Mouse (Mus musculus) testis, adult 2 months (tissue): ENCODE data around the gene Rab11a. TPM values are rescaled to one million over a fixed set of nuclear protein-coding genes. Genes with fewer than 3 reads are reported as not detected.
"Not testable (repeated sequence)": the region's sequence is repeated elsewhere in the genome, so short reads cannot be mapped to it uniquely, and the experiment has no call there.

ENCODE experiments used
- H3K27ac ChIP-seq: fragments of 200-500 bp; 2 replicates; pipeline ENCODE4 v1.5.1; 2012; ENCODE audit warnings: low read depth, low read length; ENCODE audit not compliant: control insufficient read depth, insufficient read depth
- H3K27me3 ChIP-seq: fragments of 200-500 bp; 2 replicates; pipeline ENCODE4 v1.6.1; 2012; ENCODE audit warnings: mild to moderate bottlenecking, low read length, moderate library complexity; ENCODE audit not compliant: control insufficient read depth, insufficient read depth
- H3K36me3 ChIP-seq: fragments of 200-500 bp; 2 replicates; pipeline ENCODE4 v1.6.1; 2012; ENCODE audit warnings: mild to moderate bottlenecking, low read length; ENCODE audit not compliant: control insufficient read depth, insufficient read depth
- H3K4me1 ChIP-seq: fragments of 200-500 bp; 2 replicates; pipeline ENCODE4 v1.6.1; 2012; ENCODE audit warnings: low read length; ENCODE audit not compliant: control insufficient read depth, insufficient read depth
- H3K4me3 ChIP-seq: fragments of 200-500 bp; 2 replicates; pipeline ENCODE4 v1.5.1; 2012; ENCODE audit warnings: low read depth, mild to moderate bottlenecking, low read length, moderate library complexity, mixed read lengths; ENCODE audit not compliant: control insufficient read depth
- CTCF ChIP-seq: fragments of 200-500 bp; IDR thresholded peaks from 2 replicates; pipeline ENCODE4 v1.5.1; 2012; ENCODE audit warnings: low read depth, mild to moderate bottlenecking, inconsistent platforms, low read length, moderate library complexity; ENCODE audit not compliant: control insufficient read depth, insufficient read depth, insufficient replicate concordance
- POLR2A ChIP-seq: fragments of 200-500 bp; IDR thresholded peaks from 2 replicates; pipeline ENCODE4 v1.6.1; 2012; ENCODE audit warnings: low read depth, mild to moderate bottlenecking, inconsistent platforms, low read length, moderate library complexity; ENCODE audit not compliant: control insufficient read depth
- polyA plus RNA-seq: library from polyadenylated mRNA; depleted of rRNA; stranded (reverse); fragments of >200 nt; gene quantifications from 2 replicates; pipeline ENCODE4 v1.2.3, GENCODE M21; 2012

The Rab11a gene
- polyA plus RNA-seq, 1 experiment, result 127 TPM

DNA sequence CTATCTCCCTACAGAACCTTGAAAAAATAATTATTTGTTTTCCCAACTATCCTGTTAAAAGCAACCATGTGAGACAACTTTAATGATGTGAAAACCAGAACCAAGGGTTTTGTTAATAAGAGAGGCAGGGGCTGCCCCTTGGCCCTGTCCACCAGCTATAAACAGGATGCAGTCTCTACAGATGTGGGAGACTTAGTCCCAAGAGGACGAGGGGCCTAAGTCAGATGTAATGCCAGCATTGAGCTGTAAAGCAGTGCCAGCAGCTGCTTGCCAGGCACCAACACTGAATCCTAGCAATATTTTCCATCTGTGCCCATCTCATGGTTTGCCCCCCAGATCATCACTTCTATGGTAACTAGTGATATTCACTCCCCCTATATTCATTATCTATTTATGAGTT is 4.9 kb upstream of the Rab11a start:
- no peak overlapping the region for H3K27ac ChIP-seq
- H3K36me3 ChIP-seq, result no peaks in the 10 kb centered on the region
- TF ChIP-seq CTCF (no peak), POLR2A (no peak)
- H3K4me3 ChIP-seq, result no peak overlapping the region
- H3K27me3 ChIP-seq, result no peaks in the 10 kb centered on the region
- no peaks in the 10 kb centered on the region for H3K4me1 ChIP-seq

GRCm38 (mm10) chr9:64739001-64739400 is 1.4 kb upstream of the Rab11a start:
- no peak overlapping the region for H3K4me3 ChIP-seq
- TF ChIP-seq POLR2A (no peak), CTCF (no peak)
- no peaks in the 10 kb centered on the region for H3K27me3 ChIP-seq
- H3K27ac ChIP-seq, result peak overlapping the region; percentile 15; the same call in 1 of the 2 replicates
- no peaks in the 10 kb centered on the region for H3K36me3 ChIP-seq
- no peaks in the 10 kb centered on the region; the same call in 1 of the 2 replicates for H3K4me1 ChIP-seq

- TF ChIP-seq POLR2A (no peak), CTCF (0 out of 2 replicates have a peak, but pooled peaks have one; percentile 1)
- Histone ChIP-seq H3K4me3 (peak overlapping the region; percentile 96), H3K27me3 (no peaks in the 10 kb centered on the region), H3K4me1 (no peaks in the 10 kb centered on the region; the same call in 1 of the 2 replicates), H3K27ac (peak overlapping the region; percentile 91), H3K36me3 (no peaks in the 10 kb centered on the region)
These were observed 736 bp downstream of the Rab11a start for GRCm38 (mm10) chr9:64736639-64737405.

- Histone ChIP-seq H3K36me3 (no peaks in the 10 kb centered on the region), H3K27ac (peak overlapping the region; percentile 61)
- TF ChIP-seq CTCF, result no peak
- no peak for TF ChIP-seq POLR2A
These were observed 1.4 kb downstream of the Rab11a start for GRCm38 (mm10) chr9:64736076-64736638.

GRCm38 (mm10) chr9:64734992-64735391 is 2.6 kb downstream of the Rab11a start:
- H3K36me3 ChIP-seq, H3K4me1 ChIP-seq, H3K4me3 ChIP-seq, H3K27me3 ChIP-seq, H3K27ac ChIP-seq: not testable (repeated sequence)

More at GRCm38 (mm10) chr9:64736076-64736638, 1.4 kb downstream of the Rab11a start:
- Histone ChIP-seq H3K4me1 (no peaks in the 10 kb centered on the region; the same call in 1 of the 2 replicates), H3K27me3 (no peaks in the 10 kb centered on the region), H3K4me3 (peak overlapping the region; percentile 96)

DNA sequence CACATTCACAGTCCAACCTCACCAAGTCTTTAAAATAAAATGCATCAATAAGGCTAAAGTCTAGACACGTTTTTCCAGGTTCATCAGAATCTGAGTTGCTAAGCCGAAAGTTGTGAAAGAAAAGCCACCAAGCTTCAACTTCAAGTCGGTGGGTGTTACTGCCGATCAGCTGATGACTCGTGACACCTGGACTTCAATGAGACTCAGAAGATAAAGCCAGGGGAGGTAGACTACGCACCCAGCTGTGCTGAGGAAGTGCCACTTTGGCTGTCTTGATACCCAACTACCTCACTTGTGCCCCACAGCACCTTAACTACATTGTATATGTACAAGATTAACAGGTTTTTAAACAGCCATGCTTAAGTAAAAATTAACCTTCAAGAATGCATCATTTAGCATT is 3.4 kb downstream of the Rab11a start:
- H3K27me3 ChIP-seq, result no peaks in the 10 kb centered on the region
- TF ChIP-seq POLR2A (no peak), CTCF (no peak)
- no peak overlapping the region for H3K27ac ChIP-seq
- no peak overlapping the region for H3K4me3 ChIP-seq
- H3K36me3 ChIP-seq, result no peaks in the 10 kb centered on the region
- H3K4me1 ChIP-seq, result no peaks in the 10 kb centered on the region; the same call in 1 of the 2 replicates

GRCm38 (mm10) chr9:64731029-64731560 is 6.5 kb downstream of the Rab11a start:
- Histone ChIP-seq H3K4me1 (no peaks in the 10 kb centered on the region; the same call in 1 of the 2 replicates), H3K4me3 (no peak overlapping the region)
- TF ChIP-seq POLR2A, result no peak
- TF ChIP-seq CTCF, result no peak

More at GRCm38 (mm10) chr9:64731029-64731560, 6.5 kb downstream of the Rab11a start:
- H3K27me3 ChIP-seq, result no peaks in the 10 kb centered on the region
- H3K27ac ChIP-seq, result no peak overlapping the region
- no peaks in the 10 kb centered on the region for H3K36me3 ChIP-seq
